Mouse (Mus musculus): ENCODE data around the gene Coro7. TPM values are rescaled to one million over a fixed set of nuclear protein-coding genes. Genes with fewer than 3 reads are reported as not detected.

Coro7 gene
- polyA plus RNA-seq, 1 experiment: 237 TPM

GRCm38 (mm10) chr16:4614639-4615038 is 64.9 kb downstream of the Coro7 start:
- TF ChIP-seq GATA1 (IDR thresholded peaks at IDR 0.05; ENCODE audit: low read length): no peak

DNA sequence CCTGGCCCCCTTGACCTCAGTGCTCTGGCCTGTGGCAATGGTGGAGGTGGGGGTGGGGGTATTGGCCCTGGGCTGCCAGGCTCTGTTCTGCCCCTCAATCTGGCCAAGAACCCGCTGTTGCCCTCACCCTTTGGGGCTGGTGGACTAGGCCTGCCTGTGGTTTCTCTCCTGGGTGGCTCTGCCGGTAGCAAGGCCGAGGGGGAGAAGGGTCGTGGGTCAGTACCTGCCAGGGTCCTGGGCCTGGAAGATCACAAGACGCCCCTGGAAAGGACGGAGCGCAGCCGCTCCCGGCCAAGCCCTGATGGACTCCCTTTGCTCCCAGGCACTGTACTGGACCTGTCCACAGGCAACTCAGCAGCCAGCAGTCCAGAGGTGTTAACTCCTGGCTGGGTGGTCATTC is 65.8 kb downstream of the Coro7 start:
- TF ChIP-seq GATA1 (IDR thresholded peaks at IDR 0.05; ENCODE audit: low read length): no peak

DNA sequence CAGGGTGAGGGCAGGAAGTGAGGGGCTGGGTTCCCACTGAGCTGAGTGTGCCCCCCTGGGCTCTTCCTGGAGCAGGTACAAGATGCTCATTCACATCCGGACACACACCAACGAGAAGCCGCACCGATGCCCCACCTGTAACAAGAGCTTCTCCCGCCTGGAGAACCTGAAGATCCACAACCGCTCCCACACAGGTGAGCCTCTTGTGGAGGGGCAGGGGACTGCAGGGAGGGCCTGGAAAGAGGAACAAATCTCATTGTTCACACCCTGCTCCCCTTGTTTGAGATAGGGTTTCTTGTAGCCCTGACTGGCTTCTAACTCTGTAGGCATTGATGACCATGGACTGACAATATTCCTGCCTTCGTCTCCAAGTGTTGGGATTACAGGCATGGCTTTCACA is 67.9 kb downstream of the Coro7 start:
- TF ChIP-seq GATA1 (IDR thresholded peaks at IDR 0.05; ENCODE audit: low read length): no peak

DNA sequence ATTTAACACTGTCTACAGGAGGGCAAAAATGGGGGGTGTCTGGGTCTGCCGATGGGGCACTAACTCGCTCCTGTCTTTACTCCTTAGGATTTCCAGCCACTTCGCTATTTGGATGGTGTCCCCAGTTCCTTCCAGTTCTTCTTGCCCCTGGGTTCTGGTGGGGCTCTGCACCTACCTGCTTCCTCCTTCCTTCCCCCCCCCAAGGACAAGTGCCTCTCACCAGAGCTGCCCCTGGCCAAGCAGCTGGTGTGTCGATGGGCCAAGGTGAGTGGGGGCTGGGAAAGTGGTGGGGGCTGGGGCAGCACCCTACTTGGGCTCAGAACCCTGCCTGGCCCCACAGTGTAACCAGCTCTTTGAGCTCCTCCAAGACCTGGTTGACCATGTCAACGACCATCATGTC is 68.4 kb downstream of the Coro7 start:
- no peak for TF ChIP-seq GATA1 (IDR thresholded peaks at IDR 0.05; ENCODE audit: low read length)

DNA sequence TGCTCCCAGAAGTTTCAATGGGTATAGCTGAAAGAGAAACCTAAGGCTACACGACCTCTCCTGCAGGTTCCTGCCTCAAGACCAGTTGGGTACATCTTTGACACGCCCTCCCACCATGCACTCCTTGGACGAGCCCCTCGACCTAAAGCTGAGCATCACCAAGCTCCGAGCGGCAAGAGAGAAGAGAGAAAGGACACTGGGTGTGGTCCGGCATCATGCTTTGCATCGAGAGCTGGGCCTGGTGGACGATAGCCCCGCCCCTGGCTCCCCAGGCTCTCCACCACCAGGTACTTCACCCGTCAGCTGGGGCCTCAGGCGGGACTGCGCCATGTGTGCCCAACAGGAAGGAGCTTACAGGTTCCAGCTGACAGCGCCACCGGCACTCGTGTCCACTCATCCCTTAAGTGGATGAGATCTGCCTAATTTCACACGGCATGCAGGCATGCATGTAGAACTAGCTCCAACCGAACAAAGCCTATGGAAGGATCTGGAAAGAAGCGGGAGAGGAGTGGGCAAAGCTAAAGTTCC is 71.0 kb downstream of the Coro7 start:
- TF ChIP-seq GATA1 (IDR thresholded peaks at IDR 0.05; ENCODE audit: low read length): no peak

DNA sequence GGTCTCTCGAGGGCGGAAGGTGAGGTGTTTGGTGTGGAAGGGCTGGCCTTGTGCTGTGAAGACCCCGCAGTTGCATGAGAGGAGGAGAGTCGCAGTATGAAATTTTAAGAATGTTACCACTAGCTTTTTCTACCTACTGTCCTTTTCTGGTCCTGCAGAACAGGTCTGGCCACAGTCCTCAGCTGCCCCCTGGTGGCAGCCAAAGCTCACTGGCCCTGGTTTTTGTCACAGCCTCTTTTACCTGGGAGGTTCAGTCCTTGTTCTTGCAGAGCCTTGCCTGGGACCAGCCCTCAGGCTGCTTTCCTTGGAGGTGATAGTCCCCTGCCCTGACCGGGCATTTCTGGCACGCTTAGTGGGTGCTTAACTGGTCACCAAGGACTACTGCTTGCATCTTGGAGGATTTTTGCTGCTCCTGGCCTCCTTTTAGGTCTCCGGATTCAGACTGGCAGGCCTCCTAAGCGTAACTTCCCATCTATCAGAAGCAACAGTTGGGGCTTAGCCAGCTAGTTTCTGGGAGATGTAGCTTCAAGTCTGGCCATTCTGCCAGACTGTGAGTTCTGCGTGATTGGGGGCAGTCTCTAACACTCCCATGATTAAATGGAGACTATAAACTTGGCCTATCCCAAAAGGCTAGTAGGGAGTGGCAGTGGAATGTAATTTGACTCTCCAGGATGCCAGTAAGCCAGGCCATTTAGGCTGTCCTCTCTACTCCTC is 71.6 kb downstream of the Coro7 start:
- no peak for TF ChIP-seq GATA1 (IDR thresholded peaks at IDR 0.05; ENCODE audit: low read length)

- no peak for TF ChIP-seq GATA1 (IDR thresholded peaks at IDR 0.05; ENCODE audit: low read length)
Observed at GRCm38 (mm10) chr16:4606431-4607084, 73.0 kb downstream of the Coro7 start.

GRCm38 (mm10) chr16:4605514-4606131 is 74.0 kb downstream of the Coro7 start:
- no peak for TF ChIP-seq GATA1 (IDR thresholded peaks at IDR 0.05; ENCODE audit: low read length)

DNA sequence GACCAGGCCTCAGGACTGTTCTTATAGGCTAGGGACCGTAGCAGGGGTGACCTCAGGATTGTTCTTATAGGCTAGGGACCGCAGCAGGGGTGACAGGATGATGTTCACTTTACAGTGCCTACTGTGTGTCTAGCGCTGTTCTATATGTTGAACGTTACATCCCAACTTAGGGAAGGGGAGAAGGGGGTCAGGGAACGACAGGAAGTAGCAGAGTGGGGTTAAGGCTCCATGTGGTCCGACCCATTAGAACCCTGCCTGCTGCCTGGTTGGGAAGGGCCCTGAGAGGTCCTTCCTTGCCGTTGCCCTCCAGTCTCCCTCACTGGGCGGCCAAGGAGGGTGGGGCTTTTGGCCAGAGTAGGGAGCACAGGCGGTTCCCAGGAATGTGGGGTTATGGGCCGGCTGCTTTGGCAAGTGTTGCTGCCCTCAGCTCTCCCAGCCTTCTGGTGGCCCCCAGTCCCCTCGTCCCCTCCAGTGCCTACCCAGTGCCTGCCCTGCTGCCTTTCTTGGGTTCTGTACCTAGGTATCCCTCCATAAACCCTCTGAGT is 75.2 kb downstream of the Coro7 start:
- TF ChIP-seq GATA1 (IDR thresholded peaks at IDR 0.05; ENCODE audit: low read length): no peak

GRCm38 (mm10) chr16:4603453-4603837 is 76.1 kb downstream of the Coro7 start:
- TF ChIP-seq GATA1 (IDR thresholded peaks at IDR 0.05; ENCODE audit: low read length): no peak

DNA sequence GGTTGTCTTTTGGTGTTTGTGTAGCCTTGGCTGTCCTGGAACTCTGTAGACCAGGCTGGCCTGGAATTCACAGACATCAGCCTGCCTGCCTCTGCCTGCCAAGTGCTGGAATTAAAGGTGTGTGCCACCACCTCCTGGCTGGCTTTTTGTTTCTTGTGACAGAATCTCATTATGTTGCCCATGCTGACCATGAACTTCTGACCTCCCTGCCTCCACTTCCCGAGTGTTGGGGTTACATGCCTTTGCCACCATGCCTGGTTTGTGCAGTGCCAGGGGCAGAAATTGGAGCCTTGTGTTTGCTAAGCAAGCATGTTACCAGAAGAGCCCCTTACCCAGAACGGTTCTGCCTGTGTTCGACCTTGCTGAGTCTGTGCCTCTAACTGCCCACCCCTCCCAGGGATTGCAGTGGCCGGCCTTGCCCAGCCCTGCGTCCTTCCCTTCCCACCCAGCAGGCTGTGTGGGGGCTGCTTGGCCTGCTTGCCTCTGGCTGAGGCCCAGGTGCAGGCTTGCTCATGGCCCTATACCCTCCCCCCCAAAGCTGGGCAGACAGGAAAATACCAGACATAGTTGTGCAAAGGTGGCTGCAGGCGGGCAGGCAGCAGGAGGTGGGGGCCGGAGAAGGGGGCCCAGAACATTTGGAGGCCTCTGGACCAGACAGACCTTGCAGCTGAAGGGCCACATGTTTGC is 76.7 kb downstream of the Coro7 start:
- TF ChIP-seq GATA1 (IDR thresholded peaks at IDR 0.05; ENCODE audit: low read length): no peak

DNA sequence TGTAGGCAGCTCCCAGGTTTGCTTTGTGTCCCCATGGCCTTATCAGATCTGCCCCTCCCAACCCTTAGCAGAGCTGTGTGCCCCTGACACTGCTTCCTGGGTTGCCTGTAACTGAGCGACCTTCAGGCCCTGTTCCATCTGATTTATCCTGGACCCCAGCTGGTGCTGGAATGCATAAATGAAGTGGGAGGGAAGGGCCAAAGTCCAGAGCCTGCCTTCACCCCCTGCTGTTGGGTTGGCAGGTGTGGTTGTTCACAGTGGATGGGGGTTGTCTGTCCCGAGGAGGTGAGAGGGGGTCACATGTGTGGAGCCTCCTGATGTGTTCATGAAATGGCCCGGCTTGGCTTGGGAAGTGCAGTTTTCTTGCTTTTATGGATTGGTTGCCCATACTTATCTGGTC is 77.4 kb downstream of the Coro7 start:
- no peak for TF ChIP-seq GATA1 (IDR thresholded peaks at IDR 0.05; ENCODE audit: low read length)

DNA sequence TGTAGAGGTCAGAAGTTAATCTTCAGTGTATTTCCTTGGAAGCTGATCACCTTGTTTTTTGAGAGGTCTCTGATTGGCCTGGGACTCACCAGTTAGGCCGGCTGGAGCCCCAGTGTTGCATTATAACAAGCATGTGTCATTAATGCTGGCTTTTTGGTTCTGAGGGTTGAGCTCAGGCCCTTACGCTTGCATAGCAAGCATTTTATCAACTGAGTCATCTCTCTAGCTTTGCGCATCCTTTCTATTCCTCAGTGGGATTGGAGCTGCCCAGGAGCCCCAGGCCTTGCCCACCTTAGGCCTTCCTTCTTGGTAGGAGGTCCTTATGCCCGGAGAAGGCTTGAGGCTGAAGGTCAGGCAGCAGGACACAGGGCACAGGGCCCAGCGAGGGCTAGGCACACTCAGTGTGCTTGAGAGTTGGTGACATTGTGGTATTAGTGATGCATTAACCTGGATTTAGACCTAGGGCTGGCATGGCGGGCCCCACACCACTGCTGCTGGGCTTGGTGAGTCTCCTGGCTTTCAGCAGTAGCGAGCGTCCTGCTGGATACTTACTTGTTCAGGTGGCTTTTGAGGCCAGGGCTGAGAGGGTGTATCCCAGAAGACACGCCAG is 78.8 kb downstream of the Coro7 start:
- TF ChIP-seq GATA1 (IDR thresholded peaks at IDR 0.05; ENCODE audit: low read length): no peak

- TF ChIP-seq GATA1 (IDR thresholded peaks at IDR 0.05; ENCODE audit: low read length): no peak
Observed at GRCm38 (mm10) chr16:4599616-4600015, 80.0 kb downstream of the Coro7 start.

DNA sequence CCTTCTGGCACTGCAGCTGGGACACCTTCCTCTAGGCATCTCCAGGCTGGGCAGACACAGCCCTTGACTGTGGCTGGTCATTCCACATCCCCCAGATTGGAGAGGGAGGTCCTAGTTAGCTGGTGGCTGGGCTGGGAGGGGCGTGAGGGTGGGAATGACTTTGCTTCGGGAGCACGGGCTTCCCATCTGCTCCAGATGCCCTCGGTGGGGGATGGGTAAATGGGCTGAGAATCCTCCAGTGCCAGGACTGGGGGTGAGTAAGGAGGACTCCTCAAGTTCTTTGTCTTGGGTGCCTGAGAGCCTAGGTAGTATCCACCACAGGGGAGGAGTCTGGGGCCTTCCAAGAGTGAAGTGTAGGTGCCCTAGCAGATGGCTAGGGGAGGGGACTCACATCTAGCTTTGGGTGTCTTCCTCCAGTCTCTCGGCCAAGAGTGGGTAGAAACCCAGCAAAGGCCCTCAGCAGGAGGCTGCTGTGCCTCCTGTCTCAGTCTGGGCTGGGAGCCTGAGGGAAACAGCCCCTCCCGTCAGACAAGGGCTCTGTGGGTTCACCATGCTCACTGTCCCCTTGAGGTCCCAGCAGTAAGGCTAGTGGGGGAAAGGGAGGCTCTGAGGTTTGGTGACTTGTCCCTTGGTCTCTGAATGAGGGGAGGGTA is 80.6 kb downstream of the Coro7 start:
- TF ChIP-seq GATA1 (IDR thresholded peaks at IDR 0.05; ENCODE audit: low read length): no peak
